8 mouse cellular contexts compared by ENCODE assay signal in genomic region chr19:59469035-59469949, GRCm38 (mm10). TPM values are rescaled to one million over a fixed set of nuclear protein-coding genes. Genes with fewer than 3 reads are reported as not detected.
DNase-seq lines count a peak whose midpoint lies in the region; ATAC-seq lines count a peak whose summit lies in the region.

No protein-coding gene starts in this region.

- H3K27me3 ChIP-seq in heart, embryonic 16.5 days (ENCODE audit: control insufficient read depth, insufficient read depth, low read length), result peaks cover 91% of the 10 kb centered on the region
- H3K27me3 ChIP-seq in embryonic facial prominence, embryonic 10.5 days (replicated peaks; ENCODE audit: low read depth, poor library complexity, severe bottlenecking), result peaks cover 100% of the 10 kb centered on the region
- peaks cover 82% of the 10 kb centered on the region for H3K27me3 ChIP-seq in intestine, embryonic 16.5 days (replicated peaks; ENCODE audit: control insufficient read depth, insufficient read depth, low read length)
- peaks cover 88% of the 10 kb centered on the region for H3K27me3 ChIP-seq in midbrain, embryonic 11.5 days (ENCODE audit: control insufficient read depth, insufficient read depth, low read length)

- intact Hi-C loops in heart, postnatal 14 days (cut with DNase I), result no loop called here

- H3K9ac ChIP-seq in heart, embryonic 16.5 days (ENCODE audit: low read length), result no peak overlapping the region
- no peak overlapping the region for H3K9ac ChIP-seq in intestine, embryonic 16.5 days (ENCODE audit: low read depth, low read length)
- H3K9ac ChIP-seq in midbrain, embryonic 11.5 days (ENCODE audit: low read length), result no peak overlapping the region

- peak overlapping the region; percentile 42 for H3K4me3 ChIP-seq in heart, embryonic 16.5 days (ENCODE audit: low read length)
- H3K4me3 ChIP-seq in embryonic facial prominence, embryonic 10.5 days, result peak overlapping the region; percentile 45
- peak overlapping the region; percentile 31 for H3K4me3 ChIP-seq in intestine, embryonic 16.5 days (ENCODE audit: low read length)
- peak overlapping the region; percentile 11 for H3K4me3 ChIP-seq in midbrain, embryonic 11.5 days (ENCODE audit: low read depth, low read length)

- ATAC-seq in heart, embryonic 16.5 days (replicated peaks; ENCODE audit: extremely low read depth, insufficient read depth, low FRiP score), result no peak
- ATAC-seq in intestine, embryonic 16.5 days, result no peak
- no peak for ATAC-seq in midbrain, embryonic 11.5 days (ENCODE audit: low FRiP score)
- ATAC-seq in erythroblast, adult 5-6 weeks (replicated peaks; ENCODE audit: low FRiP score, poor library complexity, severe bottlenecking), result no peak

- 1% methylated on average over 35 of the region's 35 CpGs for WGBS in heart, embryonic 16.5 days
- WGBS in embryonic facial prominence, embryonic 10.5 days, result under 1% methylated on average over 35 of the region's 35 CpGs
- 2% methylated on average over 35 of the region's 35 CpGs for WGBS in intestine, embryonic 16.5 days
- WGBS in midbrain, embryonic 11.5 days, result under 1% methylated on average over 35 of the region's 35 CpGs

- H3K9me3 ChIP-seq in heart, embryonic 16.5 days (replicated peaks; ENCODE audit: control insufficient read depth, low read length), result no peaks in the 10 kb centered on the region
- H3K9me3 ChIP-seq in embryonic facial prominence, embryonic 10.5 days, result no peaks in the 10 kb centered on the region
- no peaks in the 10 kb centered on the region for H3K9me3 ChIP-seq in intestine, embryonic 16.5 days (ENCODE audit: control insufficient read depth, low read length)
- no peaks in the 10 kb centered on the region for H3K9me3 ChIP-seq in midbrain, embryonic 11.5 days (ENCODE audit: control insufficient read depth, low read length)

- H3K27ac ChIP-seq in heart, embryonic 16.5 days (ENCODE audit: low read length), result no peak overlapping the region
- peak overlapping the region; percentile 66 for H3K27ac ChIP-seq in embryonic facial prominence, embryonic 10.5 days (replicated peaks)
- H3K27ac ChIP-seq in intestine, embryonic 16.5 days (ENCODE audit: low read length), result no peak overlapping the region
- H3K27ac ChIP-seq in midbrain, embryonic 11.5 days (ENCODE audit: low read depth, low read length), result no peak overlapping the region

- peaks cover 6% of the 10 kb centered on the region; the same call in 1 of the 2 replicates for H3K4me1 ChIP-seq in heart, embryonic 16.5 days (ENCODE audit: control insufficient read depth, insufficient read depth, low read length)
- peaks cover 50% of the 10 kb centered on the region for H3K4me1 ChIP-seq in embryonic facial prominence, embryonic 10.5 days
- H3K4me1 ChIP-seq in intestine, embryonic 16.5 days (ENCODE audit: control insufficient read depth, insufficient read depth, low read length), result no peaks in the 10 kb centered on the region
- H3K4me1 ChIP-seq in midbrain, embryonic 11.5 days (ENCODE audit: control insufficient read depth, insufficient read depth, low read length), result peaks cover 39% of the 10 kb centered on the region

- no peaks in the 10 kb centered on the region for H3K36me3 ChIP-seq in heart, embryonic 16.5 days (ENCODE audit: control insufficient read depth, insufficient read depth)
- no peaks in the 10 kb centered on the region for H3K36me3 ChIP-seq in embryonic facial prominence, embryonic 10.5 days (replicated peaks)
- H3K36me3 ChIP-seq in intestine, embryonic 16.5 days (ENCODE audit: control insufficient read depth, insufficient read depth, low read length), result no peaks in the 10 kb centered on the region
- no peaks in the 10 kb centered on the region for H3K36me3 ChIP-seq in midbrain, embryonic 11.5 days (ENCODE audit: control insufficient read depth, insufficient read depth, low read length)

- no peak for DNase-seq in heart, postnatal 14 days
- DNase-seq in embryonic facial prominence, embryonic 10.5 days (ENCODE audit: low spot score), result peak; percentile 74
- peak; percentile 94 for DNase-seq in midbrain, embryonic 11.5 days (ENCODE audit: low spot score, missing footprints)
- DNase-seq in right cerebral cortex, postnatal 36 days (ENCODE audit: low spot score in 2 of 2), result no peak
- no peak for DNase-seq in right cerebral cortex, postnatal 4 days

- peak overlapping the region; percentile 59 for H3K4me2 ChIP-seq in heart, embryonic 16.5 days (ENCODE audit: low read depth, low read length)
- peak overlapping the region; percentile 43 for H3K4me2 ChIP-seq in intestine, embryonic 16.5 days (ENCODE audit: low read depth, low read length)
- H3K4me2 ChIP-seq in midbrain, embryonic 11.5 days, result peak overlapping the region; percentile 41

RNA-seq across cellular contexts. Expression of gene Emx2, which starts 11.1 kb away (rescaled TPM):
- polyA plus RNA-seq in heart, embryonic 16.5 days (2015; fragmentation: Nextera tagmentation; extraction: Ambion mirVana), result not detected in 2 replicates
- total RNA-seq in heart, postnatal 14 days (2021), result not detected
- polyA plus RNA-seq in embryonic facial prominence, embryonic 10.5 days (2016; fragmentation: Nextera tagmentation; extraction: Ambion mirVana), result 8.0 and 12.1 TPM in 2 replicates
- polyA plus RNA-seq in intestine, embryonic 16.5 days (2015; fragmentation: Nextera tagmentation; extraction: Ambion mirVana), result not detected in 2 replicates
- polyA plus RNA-seq in midbrain, embryonic 11.5 days (2014; fragmentation: Nextera tagmentation; extraction: Ambion mirVana), result 12.1 and 12.2 TPM in 2 replicates
- total RNA-seq in erythroblast, adult 5-6 weeks (2015; ENCODE audit: low replicate concordance), result not detected in 2 replicates
- total RNA-seq in erythroblast, adult 5-6 weeks (2017; ENCODE audit: low replicate concordance), result 0.77 TPM in 1 of 2 replicates, not detected in the other

Comparison
In these comparisons a context has a peak if more than half of its experiments do, and no peak if none do; other contexts are left out.
1. DNase-seq: peak in embryonic facial prominence, embryonic 10.5 days (single experiment) and midbrain, embryonic 11.5 days (single experiment); none in heart, postnatal 14 days (0 of 2), right cerebral cortex, postnatal 36 days (0 of 2) and right cerebral cortex, postnatal 4 days (single experiment).
2. Peak in every context shown above with its lines, with median percentiles within 50 percentile points of each other: H3K4me2 ChIP-seq and H3K4me3 ChIP-seq.